Mouse (Mus musculus) left cerebral cortex, postnatal 14 days (tissue): ENCODE data around the gene Cks1brt. TPM values are rescaled to one million over a fixed set of nuclear protein-coding genes. Genes with fewer than 3 reads are reported as not detected.
"Not testable (repeated sequence)": the region's sequence is repeated elsewhere in the genome, so short reads cannot be mapped to it uniquely, and the experiment has no call there.

Experiments
- DNase-seq, 2 experiments: peaks; one replicate each; pipeline ENCODE4 v3.0.0; 2021 to 2022; ENCODE audit warnings: low spot score in 2 of 2, mixed read lengths in 1 of 2
- intact Hi-C: fragments of 180-260 bp; cut with DNase I; formaldehyde crosslinking; loops from one replicate; pipeline ENCODE4 v1.15.1; 2025
- long read RNA-seq, 2 experiments: library from polyadenylated mRNA; stranded (forward); transcript quantifications; one replicate each; pipeline ENCODE4 v2.0.0; 2021
- microRNA-seq, 2 experiments: library from miRNA; unstranded; fragments of <30 nt; microRNA quantifications; one replicate each; pipeline ENCODE4 v1.2.0; 2022
- total RNA-seq, 2 experiments: library from RNA; stranded (reverse); gene quantifications; 2 replicates each; pipeline ENCODE4 v1.2.3; 2021

Gene Cks1brt
- total RNA-seq, result not detected
- long read RNA-seq, experiment 1, result 0 reads
- long read RNA-seq, experiment 2, partial matches to known transcripts, result 0 of 1 reads
- long read RNA-seq, experiment 2, other reads (novel, unspliced or antisense), result 0 of 1 reads

- intact Hi-C loops, result no loop called here
- DNase-seq, result no peak
Observed at GRCm38 (mm10) chr8:85151624-85152023, at the start of gene Cks1brt. Cks1brt (plus strand) TSS chr8:85151924.

- intact Hi-C loops, result no loop called here
- DNase-seq, result no peak
Observed at GRCm38 (mm10) chr8:85113241-85113640, 38.5 kb upstream of the Cks1brt start.

DNA sequence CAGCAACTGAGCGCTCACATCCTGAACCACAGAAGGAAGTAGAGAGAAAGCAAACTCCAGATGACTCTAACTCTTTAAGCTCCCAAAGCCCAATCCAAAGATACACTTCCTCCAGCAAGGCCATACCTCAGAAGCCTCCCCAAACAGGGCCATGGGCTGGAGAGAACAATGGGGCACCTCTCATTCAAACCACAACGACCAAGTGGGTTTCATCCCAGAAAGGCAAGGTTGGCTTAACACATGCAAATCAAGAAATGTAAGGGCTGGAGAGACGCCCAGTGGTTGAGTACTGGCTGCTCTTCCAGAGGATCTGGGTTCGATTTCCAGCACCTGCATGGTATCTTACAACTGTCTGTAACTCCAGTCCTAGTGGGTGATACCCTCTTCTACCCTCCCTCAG is 36.2 kb upstream of the Cks1brt start:
- intact Hi-C loops, result no loop called here
- DNase-seq, result no peak

DNA sequence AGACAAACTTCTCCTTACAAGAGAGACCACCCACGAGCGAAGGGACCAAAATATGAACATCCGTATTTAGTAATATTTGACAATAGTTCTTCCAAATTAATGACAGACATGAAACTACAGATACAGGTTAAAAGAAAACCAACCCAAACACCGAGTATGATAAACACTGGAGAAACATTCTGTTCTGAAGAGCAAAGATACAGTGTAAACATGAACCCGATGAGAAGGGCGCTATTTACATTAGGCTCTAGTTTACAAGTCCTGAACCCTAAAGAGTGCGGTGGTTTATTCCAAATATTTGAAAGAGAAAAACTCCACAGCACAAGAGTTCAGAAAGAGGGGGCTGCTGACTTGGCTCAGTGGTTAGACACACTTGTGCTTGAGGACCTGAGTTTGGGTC is 34.7 kb upstream of the Cks1brt start:
- intact Hi-C loops, result no loop called here

DNA sequence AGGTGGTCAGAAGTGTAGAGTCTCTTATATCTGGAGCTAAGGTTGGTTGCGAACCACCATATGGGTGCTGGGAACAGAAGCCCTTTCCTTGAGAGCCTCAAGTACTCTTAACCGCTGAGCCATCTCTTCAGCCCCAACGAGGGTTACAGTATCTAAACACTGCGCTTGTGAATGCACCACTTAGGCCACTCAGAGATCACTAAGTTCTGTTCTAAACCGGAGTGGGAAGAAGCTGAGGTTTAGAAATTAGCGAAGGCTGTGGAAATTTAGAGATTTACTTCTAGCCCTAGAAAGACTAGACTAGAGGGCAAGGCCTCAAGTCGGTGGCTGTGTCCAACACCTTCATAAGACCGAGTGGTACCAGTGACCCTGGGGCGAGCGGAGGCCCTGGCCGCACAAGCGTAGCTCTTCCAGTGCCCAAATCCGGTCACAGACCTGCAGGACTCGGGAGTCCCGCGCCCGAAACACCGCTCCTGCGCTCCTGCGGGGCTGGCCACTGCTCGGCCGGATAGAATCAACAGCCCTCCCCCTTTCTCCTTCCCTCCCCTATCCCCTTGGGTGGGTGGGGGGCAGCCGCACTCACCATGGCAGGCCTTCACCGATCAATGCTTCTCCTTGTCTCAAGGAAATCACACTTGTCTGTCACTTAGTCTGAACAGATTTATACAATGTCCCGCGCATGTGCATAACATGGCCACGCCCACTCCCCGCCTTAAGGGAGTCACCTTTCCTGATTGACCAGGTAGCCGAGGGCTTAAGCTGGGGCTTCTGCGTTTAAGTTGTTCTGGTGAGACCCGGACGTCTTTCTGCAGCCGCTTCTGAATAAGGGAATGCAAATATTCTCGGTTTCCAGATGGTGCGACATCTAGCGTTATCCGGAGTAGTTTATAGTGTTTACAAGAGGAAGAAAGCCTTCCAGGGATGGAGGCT is 32.4 kb upstream of the Cks1brt start:
- DNase-seq, result peak; percentile 76 to 83
- intact Hi-C loops, result no loop called here

More for the DNA sequence above, 34.7 kb upstream of the Cks1brt start:
- no peak for DNase-seq

DNA sequence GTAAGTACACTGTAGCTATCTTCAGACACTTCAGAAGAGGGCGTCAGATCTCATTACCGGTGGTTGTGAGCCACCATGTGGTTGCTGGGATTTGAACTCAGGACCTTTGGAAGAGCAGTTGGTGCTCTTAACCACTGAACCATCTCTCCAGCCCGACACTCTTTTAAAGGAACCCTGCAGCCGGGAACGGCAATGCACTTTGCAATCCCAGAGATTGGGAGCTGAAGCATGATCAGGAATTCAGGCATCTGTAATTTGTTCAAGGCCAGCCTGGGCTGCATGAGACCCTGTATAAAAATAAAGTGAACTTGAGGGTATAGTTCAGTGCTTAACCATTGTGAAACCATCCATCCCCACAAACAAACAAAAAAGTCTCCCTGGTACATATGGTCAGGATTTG is 31.5 kb upstream of the Cks1brt start:
- intact Hi-C loops, DNase-seq: not testable (repeated sequence)

DNA sequence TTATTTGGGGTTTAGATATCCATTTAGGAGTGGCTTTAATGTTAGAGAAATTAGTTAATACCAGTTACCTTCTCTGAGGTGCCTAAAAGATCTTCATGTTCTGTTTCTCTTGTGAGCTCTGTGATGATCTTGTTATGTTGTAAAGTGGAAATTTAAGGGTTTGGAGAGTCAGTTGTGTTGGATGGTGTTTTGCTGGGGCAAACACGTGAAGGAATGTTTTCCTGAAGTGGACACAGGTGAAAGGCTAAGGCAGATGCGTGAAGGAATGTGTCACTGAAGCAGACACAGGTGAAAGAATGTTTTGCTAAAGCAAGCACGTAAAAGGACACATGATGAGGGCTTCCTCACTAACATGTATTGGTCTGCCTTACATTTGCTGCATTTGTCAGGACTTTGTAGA is 28.7 kb upstream of the Cks1brt start, which contains the start of gene Zfp791:
Gene Zfp791 (minus strand): TSS at position 101 of the 400 bp plus-strand sequence.
- intact Hi-C loops, result no loop called here
- no peak for DNase-seq

DNA sequence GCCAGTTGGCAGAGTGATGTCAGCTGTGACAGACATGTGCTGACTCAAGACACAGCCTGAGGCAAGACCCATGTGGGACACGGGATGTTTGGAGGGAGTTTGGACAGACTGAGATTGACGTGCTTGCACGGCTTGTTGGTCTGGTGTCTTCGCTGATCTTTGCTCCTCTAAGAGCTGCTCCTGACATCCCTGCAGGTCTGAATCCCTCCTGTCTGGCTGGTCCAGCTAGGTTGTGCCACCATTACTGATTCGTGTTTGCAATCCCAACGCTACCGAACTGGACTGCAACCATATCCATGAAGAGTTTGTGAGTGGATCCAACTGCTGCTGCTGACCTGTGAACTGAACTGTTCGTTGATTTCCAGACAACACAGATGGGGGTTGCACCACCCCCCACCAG is 28.0 kb upstream of the Cks1brt start:
- intact Hi-C loops, result no loop called here
- no peak for DNase-seq

- no peak for DNase-seq
- intact Hi-C loops, result no loop called here
Observed at GRCm38 (mm10) chr8:85132335-85132734, 19.4 kb upstream of the Cks1brt start.

- intact Hi-C loops, DNase-seq: not testable (repeated sequence)
Observed at GRCm38 (mm10) chr8:85135690-85136089, 16.0 kb upstream of the Cks1brt start.

- peak in 1 of 2 experiments; percentile 7 for DNase-seq
- intact Hi-C loops, result no loop called here
Observed at GRCm38 (mm10) chr8:85142516-85142915, 9.2 kb upstream of the Cks1brt start.

DNA sequence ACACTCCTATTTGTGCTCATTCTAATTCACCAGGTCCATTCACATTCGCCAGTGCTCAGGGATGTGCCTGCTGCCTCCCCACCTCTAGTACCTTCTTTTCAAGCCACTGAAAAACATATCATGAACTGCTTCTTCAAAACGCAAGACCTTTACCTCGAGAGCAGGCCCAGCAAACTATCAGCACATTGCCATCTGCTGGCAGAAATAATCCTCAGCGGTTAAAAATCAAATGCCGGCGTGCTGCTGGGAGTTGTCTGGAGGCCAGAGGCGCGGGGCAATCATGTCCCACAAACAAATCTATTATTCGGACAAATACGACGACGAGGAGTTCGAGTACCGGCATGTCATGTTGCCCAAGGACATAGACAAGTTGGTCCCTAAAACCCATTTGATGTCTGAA is 19.6 kb downstream of the Cks1brt start:
- intact Hi-C loops, result loop anchor here (2.0 kb wide), 1 partner anchor 88 kb away; the partner anchor contains the start of gene Man2b1
- DNase-seq, result peak; percentile 31 to 62

GRCm38 (mm10) chr8:85175892-85176291 is 24.2 kb downstream of the Cks1brt start:
- DNase-seq, result peak; percentile 4 to 18
- intact Hi-C loops, result no loop called here

- no peak for DNase-seq
- intact Hi-C loops, result no loop called here
Observed at GRCm38 (mm10) chr8:85192346-85192745, 40.6 kb downstream of the Cks1brt start.

- peak in 1 of 2 experiments; percentile 3 for DNase-seq
- intact Hi-C loops, result no loop called here
Observed at GRCm38 (mm10) chr8:85220220-85220619, 68.5 kb downstream of the Cks1brt start.

- no peak for DNase-seq
- intact Hi-C loops, result no loop called here
Observed at GRCm38 (mm10) chr8:85220992-85221391, 69.3 kb downstream of the Cks1brt start.

Small RNA genes within 50 kb of the gene (microRNA-seq; reads per million reads assigned to microRNA genes)
- gene Gm23388, result 0.26 to 1.0 reads per million in 2 experiments

Other genes with a start within 250 kb of the Cks1brt start
- not detected for gene Klf1, start 250.0 kb upstream of the Cks1brt start, total RNA-seq
- gene Dnase2a, start 243.4 kb upstream of the Cks1brt start, total RNA-seq, result 1 to 10 TPM; 2.9 TPM
- 100 to 1,000 TPM; 139 to 146 TPM for gene Mast1, start 214.6 kb upstream of the Cks1brt start, total RNA-seq
- 1 to 10 TPM; 1.6 to 2.1 TPM for gene Rtbdn, start 204.9 kb upstream of the Cks1brt start, total RNA-seq
- not detected for gene Gm49661, start 182.5 kb upstream of the Cks1brt start, total RNA-seq
- gene Prdx2, start 182.3 kb upstream of the Cks1brt start, total RNA-seq, result 100 to 1,000 TPM; 402 to 429 TPM
- 10 to 100 TPM; 38.1 to 52.0 TPM for gene Rnaseh2a, start 182.2 kb upstream of the Cks1brt start, total RNA-seq
- gene Junb, start 173.2 kb upstream of the Cks1brt start, total RNA-seq, result 10 to 100 TPM; 51.5 to 65.4 TPM
- gene Hook2, start 161.3 kb upstream of the Cks1brt start, total RNA-seq, result 1 to 10 TPM; 7.5 to 8.1 TPM
- not detected for gene Best2, start 137.4 kb upstream of the Cks1brt start, total RNA-seq
- 100 to 1,000 TPM; 116 to 117 TPM for gene Asna1, start 126.6 kb upstream of the Cks1brt start, total RNA-seq
- gene Trir, start 125.1 kb upstream of the Cks1brt start, total RNA-seq, result 100 to 1,000 TPM; 128 to 146 TPM
- 100 to 1,000 TPM; 165 to 171 TPM for gene Tnpo2, start 115.0 kb upstream of the Cks1brt start, total RNA-seq
- gene Fbxw9, start 91.9 kb upstream of the Cks1brt start, total RNA-seq, result 10 to 100 TPM; 38.3 to 39.9 TPM
- gene Gm5741, start 83.9 kb upstream of the Cks1brt start, total RNA-seq, result not detected
- gene Dhps, start 80.2 kb upstream of the Cks1brt start, total RNA-seq, result 10 to 100 TPM; 57.9 to 67.6 TPM
- 10 to 100 TPM; 52.7 to 53.5 TPM for gene Wdr83os, start 71.2 kb upstream of the Cks1brt start, total RNA-seq
- 10 to 100 TPM; 27.5 to 36.1 TPM for gene Wdr83, start 70.6 kb upstream of the Cks1brt start, total RNA-seq
- 10 to 100 TPM; 42.6 to 42.9 TPM for gene Man2b1, start 68.7 kb upstream of the Cks1brt start, total RNA-seq
- 1 to 10 TPM; 5.8 to 6.0 TPM for gene Zfp791, start 28.8 kb upstream of the Cks1brt start, total RNA-seq
- gene Olfr371, start 74.1 kb downstream of the Cks1brt start, total RNA-seq, result not detected
- 10 to 100 TPM; 33.2 TPM for gene Orc6, start 147.7 kb downstream of the Cks1brt start, total RNA-seq
- 100 to 1,000 TPM; 142 to 149 TPM for gene Vps35, start 147.9 kb downstream of the Cks1brt start, total RNA-seq
- 1 to 10 TPM; 1.9 to 3.5 TPM for gene Mylk3, start 234.4 kb downstream of the Cks1brt start, total RNA-seq